Mouse (Mus musculus) granulocyte monocyte progenitor cell, adult 5-6 weeks (primary cell): ENCODE results near the gene Ptbp2. TPM values are rescaled to one million over a fixed set of nuclear protein-coding genes. Genes with fewer than 3 reads are reported as not detected.

Source experiments
- ATAC-seq: replicated peaks from 2 replicates; pipeline ENCODE4 v1.8.0; 2016; ENCODE audit warnings: mild to moderate bottlenecking, moderate TSS enrichment, inconsistent platforms; ENCODE audit not compliant: poor library complexity, severe bottlenecking
- total RNA-seq, 2 experiments: library from RNA; stranded (forward) in 1 of 2; stranded (reverse) in 1 of 2; fragments of 200-712, 200-1000 nt in 1 of 2; fragments of >200 nt in 1 of 2; fragmentation: Nextera tagmentation in 1 of 2; gene quantifications; 2 replicates each; pipeline ENCODE4 v1.2.3; 2014 to 2017

Ptbp2 gene
- 75.0 and 82.1 TPM in 2 replicates for total RNA-seq (2014; fragmentation: Nextera tagmentation)
- 37.2 and 63.4 TPM in 2 replicates for total RNA-seq (2017)

DNA sequence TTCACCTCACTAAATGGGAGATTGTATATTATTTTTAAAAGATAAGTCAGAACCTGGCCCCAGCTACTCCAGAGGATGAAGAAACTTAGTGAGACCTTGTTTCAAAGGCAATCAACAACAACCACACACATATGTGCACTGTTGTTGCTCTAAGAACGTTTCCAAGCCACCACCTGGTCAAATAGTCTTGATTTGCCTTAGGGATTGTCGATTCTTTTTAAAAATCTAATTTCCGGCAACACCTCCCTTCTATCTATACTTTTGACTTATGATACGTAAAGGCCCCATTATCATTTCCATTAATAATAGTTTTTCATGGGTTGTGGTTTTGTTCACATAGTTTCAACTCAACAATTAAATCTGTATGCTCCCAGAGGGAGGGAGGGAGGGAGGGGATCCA lies at the start of gene Ptbp2:
Ptbp2 (minus strand) TSS at position 101 of the 400 bp plus-strand sequence.
- ATAC-seq = no peak

GRCm38 (mm10) chr3:119814678-119815077 lies 30.4 kb upstream of the Ptbp2 start:
- ATAC-seq = no peak

DNA sequence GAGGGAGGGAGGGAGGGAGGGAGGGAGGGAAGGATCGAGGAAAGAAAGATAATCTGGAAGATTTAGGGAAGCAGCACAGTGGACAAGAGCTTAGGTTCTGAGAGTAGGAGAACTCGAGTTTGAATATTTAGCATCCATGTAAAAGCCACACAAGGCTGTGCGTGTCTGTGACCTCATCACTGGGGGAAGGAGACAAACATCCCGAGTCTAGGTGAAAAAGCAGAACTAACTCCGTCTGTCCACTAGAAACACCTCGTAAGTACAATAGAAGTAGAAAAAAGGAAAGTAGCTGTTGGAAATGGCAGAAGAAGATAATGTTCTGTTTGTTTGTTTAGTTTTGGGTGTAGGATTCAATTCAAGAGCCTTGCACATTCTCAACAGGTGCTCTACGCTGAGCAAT lies 21.9 kb upstream of the Ptbp2 start:
- peak; percentile 92 for ATAC-seq

GRCm38 (mm10) chr3:119794677-119795365 lies 10.6 kb upstream of the Ptbp2 start:
- ATAC-seq = no peak

DNA sequence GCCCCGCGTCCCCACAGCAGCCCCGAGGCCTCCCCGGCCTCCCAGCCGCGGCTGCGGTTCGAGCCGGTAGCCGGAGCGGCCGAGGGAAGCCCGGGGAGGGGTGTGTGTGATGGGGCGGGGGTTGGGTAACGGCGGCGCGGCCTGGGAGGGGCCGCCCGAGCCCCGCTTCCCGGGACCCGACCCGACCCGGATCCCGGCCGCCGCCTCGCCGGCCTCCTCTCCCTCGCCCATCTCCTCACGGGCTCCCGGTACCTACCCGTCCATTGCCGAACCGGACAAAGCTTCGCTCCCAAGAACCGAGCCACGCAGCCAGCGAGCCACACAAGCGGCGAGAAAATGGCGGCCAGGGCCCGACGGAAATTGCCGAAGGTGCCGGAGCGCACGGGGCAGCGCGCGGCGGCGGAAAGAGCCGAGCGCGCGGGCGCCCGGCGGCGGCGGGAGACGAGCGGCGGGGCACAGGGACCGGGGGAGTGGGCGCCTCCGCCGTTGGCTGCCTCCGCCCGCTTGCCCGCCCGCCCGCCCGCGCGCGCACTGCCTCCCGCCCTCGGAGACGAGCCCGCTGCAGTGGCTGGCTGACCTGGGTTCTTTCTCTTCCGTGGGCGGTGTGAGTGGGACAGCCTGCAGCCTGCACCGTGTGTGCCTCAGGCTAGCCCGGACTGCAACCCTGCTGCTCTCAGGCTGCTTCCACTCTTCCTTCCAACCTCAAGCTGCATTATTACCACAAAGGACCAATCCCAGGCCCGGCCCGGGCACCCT lies 1.1 kb downstream of the Ptbp2 start:
- ATAC-seq = peak; percentile 54

DNA sequence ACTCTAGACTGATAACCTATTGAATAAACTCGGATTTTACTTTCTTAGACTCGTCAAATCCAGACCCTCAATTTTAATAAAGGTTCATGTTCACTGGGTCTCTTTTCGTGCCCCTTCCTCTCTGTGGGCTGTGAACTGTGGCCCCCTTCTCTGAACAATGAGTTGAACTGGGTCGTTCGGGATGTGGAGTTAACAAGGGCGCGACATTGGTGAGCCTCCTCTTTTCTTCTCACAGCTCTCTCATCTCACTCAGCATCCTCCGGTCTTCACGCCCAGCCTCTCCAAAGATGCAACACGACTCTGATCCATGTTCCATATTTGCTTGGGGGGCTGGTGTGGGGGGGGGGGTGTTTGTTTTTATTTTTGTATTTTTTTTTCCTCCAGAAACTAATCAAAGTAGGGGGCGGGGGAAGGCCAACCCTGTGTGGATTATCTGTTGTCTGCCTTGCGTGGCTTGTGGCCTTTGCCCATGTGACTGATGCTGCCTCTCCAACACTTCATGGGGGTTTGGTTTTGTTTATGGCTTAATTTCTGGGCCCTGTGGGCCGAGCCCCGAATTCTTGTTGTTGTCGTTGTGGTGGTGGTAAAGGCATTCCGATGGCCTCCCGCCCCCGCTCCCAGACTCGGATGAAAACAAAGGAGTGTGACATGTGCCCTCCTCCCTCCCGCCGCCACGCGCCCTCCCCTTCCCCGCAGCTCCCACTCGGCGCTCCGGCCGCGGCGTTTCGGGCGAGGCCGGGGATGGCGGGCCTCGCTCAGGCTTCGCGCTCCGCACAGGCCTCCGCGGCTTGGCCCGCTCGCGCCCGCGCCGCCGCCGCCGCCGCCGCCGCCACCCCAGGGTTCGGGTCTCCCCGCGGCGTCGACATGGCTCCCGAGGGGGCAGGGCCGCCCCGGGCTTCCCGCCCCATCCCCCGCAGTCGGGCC lies 2.0 kb downstream of the Ptbp2 start:
- peak; percentile 11 for ATAC-seq

DNA sequence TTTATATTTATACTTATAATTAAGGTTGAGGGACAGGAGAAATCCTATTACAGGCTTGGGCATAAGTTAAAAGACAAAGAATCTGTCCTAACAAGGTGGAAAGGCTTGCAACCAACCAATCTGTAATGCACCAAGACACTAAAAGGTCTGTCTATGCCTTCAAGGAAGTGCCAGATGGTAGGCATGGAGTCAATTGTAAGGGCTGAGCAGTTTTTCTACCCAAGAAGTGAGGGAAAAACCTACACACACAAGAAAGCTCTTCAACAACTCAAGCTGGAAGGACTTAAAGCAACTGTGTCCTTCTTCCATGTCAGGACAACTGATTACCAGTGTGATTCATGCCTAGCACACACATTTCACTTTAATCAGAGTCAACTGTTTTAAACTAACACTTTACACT lies 3.4 kb downstream of the Ptbp2 start:
- no peak for ATAC-seq

DNA sequence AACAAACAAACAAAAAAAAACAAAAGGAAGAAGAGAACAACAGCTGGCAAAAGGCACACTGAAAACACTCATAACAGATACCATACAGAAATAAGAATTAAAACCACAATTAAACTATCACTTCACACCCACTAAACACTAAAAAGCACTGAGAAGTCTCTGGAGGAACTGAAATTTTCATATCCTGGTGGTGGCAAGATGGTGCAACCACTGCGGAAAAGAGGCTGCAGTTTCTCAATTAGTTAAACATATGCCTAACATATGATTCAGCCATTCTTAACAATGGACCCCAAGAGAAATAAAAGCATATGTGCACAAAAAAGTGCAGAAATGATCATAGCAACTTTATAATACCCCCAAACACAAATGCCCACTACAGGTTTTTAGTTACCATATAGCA lies 5.0 kb downstream of the Ptbp2 start:
- peak; percentile 70 for ATAC-seq

DNA sequence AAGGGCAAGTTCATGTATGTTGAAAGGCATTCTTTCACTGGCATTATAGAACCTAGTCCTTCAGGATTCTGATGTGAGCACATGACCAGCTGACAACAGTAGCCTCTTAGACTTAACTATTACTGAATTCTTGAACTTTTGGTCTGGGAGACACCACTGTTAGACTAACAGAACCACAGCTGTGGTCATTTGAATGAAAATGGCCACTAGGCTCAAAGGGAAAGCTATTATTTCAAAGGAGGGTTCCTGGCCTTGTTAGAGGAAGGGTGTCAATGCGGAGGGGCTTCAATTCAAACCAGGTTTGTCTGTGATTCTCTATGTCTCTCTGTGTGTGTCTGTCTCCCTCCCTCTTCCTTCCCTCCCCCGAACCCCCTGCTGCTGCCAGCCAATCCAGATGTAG lies 5.8 kb downstream of the Ptbp2 start:
- no peak for ATAC-seq

GRCm38 (mm10) chr3:119776129-119776528 lies 8.1 kb downstream of the Ptbp2 start:
- no peak for ATAC-seq

DNA sequence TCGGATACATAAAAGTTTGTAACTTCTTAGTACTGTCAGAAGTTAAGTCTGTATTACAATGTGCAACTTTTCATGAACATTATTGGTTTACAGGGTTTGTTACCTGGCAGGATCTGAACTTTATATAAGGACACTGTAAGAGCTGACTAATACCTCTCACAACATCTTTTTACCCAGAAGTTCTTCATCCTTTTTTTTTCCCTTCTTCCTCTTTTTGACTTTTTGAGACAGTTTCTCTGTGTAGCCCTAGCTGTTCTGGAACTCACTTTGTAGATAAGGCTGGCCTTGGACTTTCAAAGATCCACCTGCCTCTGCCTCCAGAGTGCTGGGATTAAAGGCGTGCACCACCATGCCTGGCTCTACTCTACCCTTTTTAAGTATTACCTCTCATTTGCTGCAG lies 11.5 kb downstream of the Ptbp2 start:
- peak; percentile 74 for ATAC-seq

GRCm38 (mm10) chr3:119763772-119764171 lies 20.5 kb downstream of the Ptbp2 start:
- no peak for ATAC-seq

DNA sequence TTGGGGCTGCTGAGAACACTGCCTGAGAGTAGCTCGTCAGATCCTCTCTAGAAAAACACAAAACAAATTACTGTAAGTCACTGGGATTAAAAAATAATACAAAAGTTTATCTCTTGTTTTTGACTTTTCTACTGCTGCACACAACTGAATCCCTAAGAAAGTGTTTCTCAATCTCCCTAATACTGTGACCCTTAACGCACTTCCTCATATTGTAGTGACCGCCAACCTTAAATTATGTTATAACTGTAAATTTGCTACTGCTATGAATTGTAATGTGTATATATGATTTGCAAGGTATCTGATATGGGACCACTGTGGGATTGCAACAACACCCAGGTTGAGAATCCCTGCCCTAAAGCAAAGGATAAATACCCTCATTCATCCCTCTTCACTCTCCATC lies 22.5 kb downstream of the Ptbp2 start:
- ATAC-seq = peak; percentile 97

DNA sequence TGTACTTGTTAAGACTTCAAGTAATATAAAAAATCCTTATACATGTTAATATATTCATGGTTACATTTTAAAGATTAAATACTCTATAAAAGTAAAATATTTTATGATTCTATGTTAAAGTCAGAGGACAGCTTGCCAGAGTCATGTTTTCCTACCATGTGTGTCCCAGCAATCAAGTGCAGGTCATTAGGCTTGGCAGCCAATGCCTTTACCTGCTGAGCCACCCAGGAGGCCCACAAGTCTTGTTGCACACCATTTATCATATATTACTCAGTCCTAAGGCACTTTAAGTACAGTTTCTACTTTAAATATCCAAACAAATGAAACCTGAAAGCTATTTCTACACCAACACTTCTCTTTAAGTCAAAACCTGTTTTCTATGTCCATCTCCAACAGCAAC lies 30.5 kb downstream of the Ptbp2 start:
- ATAC-seq = no peak

- ATAC-seq = no peak
Measured at GRCm38 (mm10) chr3:119749551-119750249, 34.6 kb downstream of the Ptbp2 start.

- ATAC-seq = no peak
Measured at GRCm38 (mm10) chr3:119749140-119749539, 35.1 kb downstream of the Ptbp2 start.

DNA sequence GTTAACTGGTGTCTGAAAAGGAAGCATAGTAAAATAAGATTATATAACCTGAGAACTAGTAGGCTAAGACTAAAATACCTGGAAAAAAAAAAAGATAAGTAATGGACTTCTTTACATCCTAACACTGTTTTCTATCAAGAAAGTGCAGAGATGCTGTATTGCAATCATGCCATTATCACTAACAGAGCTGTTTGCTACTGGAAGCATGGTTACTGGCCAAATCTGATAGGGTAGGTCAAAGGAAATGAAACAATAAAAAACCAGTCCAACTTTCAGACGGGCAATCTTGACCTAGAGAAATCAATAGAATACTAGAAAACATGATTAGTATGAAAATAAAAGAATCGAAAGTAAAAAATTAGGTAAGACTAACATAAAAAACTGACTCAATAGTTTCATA lies 37.6 kb downstream of the Ptbp2 start:
- ATAC-seq = no peak

DNA sequence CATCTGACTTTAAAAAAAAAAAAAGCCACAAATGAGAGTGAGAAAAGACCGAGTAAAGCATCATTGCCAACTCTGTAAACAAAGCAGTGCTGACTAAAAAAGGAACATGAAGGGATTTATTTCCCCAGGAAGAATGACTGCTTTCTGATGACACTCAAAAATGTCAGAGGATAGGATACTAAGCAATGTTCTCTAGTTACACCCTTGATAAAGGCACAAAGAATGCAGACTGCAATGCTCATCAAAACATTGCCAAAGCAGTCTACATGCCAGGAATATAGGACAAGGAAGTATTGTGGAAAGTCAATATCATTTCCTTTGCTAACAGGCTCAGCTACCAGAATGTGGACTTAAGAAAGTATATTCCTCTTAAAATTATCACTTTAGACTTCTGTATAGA lies 38.5 kb downstream of the Ptbp2 start:
- ATAC-seq = no peak

- no peak for ATAC-seq
Measured at GRCm38 (mm10) chr3:119729863-119730262, 54.4 kb downstream of the Ptbp2 start.

DNA sequence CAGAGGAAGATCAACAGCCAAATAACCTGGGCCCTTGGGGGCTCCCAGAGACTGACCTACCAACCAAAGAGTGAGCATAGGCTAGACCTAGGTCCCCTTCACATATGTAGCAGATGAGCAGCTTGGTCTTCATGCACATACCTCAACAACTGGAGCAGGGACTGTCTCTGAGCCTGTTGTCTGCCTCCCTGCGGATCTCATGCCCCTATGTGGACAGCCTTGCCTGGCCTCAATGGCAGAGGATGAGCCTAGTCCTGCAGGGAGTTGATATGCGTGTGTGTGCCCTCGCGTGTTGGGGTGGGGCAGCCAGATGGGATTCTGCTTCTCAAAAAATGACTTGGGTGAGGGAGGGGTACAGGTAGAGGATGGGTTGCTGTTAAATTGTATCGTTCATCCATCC lies 72.2 kb downstream of the Ptbp2 start:
- no peak for ATAC-seq
